Mouse (Mus musculus) cerebellum, adult (tissue): ENCODE data around the gene Sbf2.

ENCODE experiments used
- ATAC-seq: cut with Nextera tagmentation; 2 replicates; pipeline ENCODE4 v1.9.2; 2017; ENCODE audit warnings: mild to moderate bottlenecking, moderate library complexity, mixed read lengths; ENCODE audit not compliant: insufficient number of reproducible peaks, low FRiP score, low TSS enrichment

Sbf2 gene

GRCm38 (mm10) chr7:110286198-110286732 is 328.5 kb downstream of the Sbf2 start:
- ATAC-seq, result no peak

DNA sequence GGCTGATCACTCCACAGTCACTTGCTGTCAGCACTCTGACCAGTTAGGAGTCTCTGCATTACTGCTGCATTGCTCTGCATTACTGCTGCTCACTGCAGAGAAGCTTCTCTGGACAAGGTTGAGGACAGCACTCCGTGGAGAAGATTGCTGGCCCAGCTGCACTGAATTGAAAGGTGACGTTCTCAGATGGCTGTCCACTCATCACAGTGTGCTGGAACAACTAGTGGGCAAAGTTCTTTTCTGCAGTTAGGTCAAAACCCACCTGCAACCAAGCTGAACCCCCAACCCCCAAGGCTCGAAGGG is 328.9 kb downstream of the Sbf2 start:
- no peak for ATAC-seq

GRCm38 (mm10) chr7:110285076-110285848 is 329.5 kb downstream of the Sbf2 start:
- no peak for ATAC-seq

DNA sequence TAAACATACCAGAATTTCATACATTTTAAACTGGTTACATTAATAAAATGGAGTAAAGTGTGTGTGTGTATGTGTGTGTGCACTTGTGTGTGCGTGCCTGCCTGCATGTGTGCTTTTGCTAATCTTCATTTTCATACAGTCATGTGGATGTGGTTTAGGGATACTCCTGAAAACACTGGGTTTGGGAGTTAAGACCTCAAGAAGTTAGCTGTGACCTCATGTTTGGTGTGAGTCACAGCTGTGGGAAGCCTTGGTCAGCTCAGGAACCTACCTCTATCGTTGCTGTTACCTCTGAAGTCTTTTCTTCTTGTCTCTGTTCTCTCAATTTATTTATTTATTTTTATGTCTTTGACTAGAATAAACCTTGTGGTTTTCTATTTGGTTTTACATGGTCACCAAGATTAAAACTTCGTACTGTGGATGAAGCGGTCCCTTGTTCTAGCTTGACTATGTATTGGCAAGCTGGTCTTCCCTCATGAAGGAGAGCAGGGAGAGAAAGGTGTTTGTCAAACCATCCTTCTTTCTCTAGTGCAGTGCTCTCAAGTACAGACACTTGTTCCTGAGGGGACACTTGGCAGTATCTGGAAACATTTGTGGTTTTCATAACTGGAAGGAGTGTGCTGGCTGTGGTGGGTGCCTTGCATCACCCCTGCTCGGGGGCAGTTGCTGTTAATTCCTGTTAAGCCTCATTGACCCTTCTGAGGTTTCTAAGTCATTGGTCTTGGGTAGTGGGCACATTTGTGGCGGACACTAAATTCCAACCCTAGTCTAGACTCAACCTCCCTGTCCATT is 331.0 kb downstream of the Sbf2 start:
- no peak for ATAC-seq

- ATAC-seq, result no peak
Measured at GRCm38 (mm10) chr7:110282797-110283196, 331.9 kb downstream of the Sbf2 start.

DNA sequence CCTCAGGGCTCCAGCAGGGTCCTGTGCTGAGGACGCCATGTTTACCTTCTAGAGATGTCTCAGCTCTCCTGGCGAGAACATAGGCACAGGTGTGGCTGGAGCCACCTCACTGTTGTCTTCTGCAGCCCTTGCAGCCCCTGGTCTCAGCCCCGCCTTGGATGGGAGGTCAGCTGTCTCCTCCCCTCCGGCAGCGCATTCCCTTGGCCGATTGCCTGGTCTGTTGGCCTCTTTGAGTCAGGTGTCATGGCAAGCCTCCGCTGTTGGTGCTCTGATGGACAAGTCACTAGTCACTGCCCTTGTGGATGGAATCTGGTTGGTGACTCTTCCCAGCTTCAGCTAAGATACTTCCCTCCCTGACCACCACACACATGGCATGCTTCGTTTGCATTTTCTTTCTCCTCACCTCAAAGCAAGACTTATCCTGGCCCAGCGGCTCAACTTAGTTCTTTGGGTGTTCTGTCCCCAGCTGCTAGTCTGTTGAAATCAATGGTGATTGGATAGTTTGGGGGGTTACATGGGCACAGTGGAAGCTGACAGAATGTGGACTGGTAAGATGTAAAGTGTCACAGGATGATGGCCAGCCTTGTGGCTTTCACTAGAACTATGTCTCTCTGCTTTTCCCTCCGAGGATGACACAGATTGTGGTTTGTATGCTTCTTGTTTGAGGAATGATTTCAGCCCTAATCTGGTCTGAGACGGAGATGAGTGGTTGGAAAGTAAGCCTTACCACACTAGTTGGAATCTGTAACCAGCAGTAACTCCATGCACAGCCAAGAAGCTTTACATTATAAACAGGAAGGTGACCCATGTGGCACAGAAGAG is 333.1 kb downstream of the Sbf2 start:
- no peak for ATAC-seq

GRCm38 (mm10) chr7:110279183-110279582 is 335.5 kb downstream of the Sbf2 start:
- ATAC-seq, result no peak

DNA sequence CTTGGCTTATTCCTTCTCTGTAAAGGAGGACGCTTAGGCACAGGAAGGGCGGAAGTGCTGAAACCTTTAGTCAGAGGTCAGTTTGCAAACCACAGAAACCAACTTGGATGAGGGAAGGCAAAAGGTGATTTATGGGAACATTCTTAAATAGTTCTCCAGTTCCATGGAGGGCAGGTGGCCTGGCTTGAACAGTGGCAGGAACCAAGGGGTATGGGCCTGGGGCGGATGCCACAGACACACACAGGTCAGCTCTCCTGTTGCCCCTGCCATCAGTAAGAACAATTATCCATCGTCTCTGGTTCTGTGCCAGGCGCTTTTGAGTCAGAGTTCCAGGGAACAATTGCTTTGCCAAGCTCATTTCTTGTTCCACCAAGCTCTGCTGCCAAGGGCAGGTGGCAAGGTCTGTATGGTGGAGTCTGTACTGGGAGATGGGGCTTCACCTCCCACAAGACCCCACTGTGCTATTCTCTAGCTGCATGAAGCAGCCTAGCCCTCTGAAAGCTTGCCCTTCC is 336.9 kb downstream of the Sbf2 start:
- no peak for ATAC-seq

GRCm38 (mm10) chr7:110272434-110272833 is 342.3 kb downstream of the Sbf2 start:
- ATAC-seq, result no peak

DNA sequence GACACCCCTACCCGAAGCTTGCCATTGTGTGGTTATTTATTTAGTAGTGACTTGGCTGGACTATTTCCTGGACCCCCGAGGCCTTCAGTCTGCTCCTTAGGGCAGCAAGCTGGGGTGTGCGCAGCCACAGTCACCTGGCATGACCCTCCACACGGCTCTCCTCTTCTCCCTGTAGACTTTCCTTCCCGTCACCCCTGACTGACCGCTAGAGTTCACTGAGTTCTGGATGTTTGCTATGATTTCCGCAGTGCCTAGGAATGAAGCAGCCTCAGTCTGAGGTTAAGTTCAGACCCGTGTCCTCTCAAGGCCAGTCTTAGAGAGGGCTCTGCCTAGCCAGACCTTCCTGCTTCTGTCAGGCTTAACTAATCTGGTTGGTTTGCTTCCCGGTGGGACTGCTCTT is 342.9 kb downstream of the Sbf2 start:
- no peak for ATAC-seq

- ATAC-seq, result no peak
Measured at GRCm38 (mm10) chr7:110270455-110270854, 344.3 kb downstream of the Sbf2 start.

DNA sequence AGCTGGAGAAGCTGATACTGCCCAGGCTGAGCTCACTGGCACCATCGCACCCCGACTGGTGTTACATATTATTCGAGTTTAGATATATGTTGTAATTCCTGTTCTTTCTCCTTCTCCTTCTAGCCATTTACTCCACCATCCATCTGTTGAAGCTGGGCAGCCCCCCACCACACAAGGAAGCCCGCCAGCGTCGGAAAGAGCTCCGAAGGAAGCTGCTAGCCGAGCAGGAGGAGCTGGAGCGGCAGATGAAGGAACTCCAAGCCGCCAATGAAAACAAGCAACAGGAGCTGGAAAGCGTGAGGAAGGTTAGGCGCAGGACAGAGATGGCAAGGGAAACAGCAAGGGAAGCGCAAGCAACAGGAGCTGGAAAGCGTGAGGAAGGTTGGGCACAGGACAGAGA is 344.9 kb downstream of the Sbf2 start:
- ATAC-seq, result no peak

- ATAC-seq, result no peak
Measured at GRCm38 (mm10) chr7:110268511-110268910, 346.2 kb downstream of the Sbf2 start.

- no peak for ATAC-seq
Measured at GRCm38 (mm10) chr7:110267994-110268393, 346.7 kb downstream of the Sbf2 start.

DNA sequence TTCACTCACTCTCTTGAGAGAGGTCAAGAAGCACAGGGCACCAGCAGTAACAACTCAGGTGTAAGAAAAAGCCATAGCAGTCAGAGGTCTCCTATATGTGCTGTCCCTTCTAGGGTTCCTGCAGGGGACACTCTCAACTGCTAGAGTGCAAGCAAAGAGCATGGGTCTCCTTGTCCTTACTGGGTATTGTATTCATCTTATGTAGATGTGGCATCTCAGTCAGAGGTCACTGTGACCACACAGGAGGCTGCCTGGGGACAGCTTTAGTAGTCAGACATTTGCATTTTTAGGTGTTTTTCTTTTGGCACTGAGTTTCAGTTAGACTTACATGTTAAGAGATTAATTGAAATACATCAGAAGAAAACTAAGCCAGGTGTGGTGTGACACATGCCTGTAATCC is 347.7 kb downstream of the Sbf2 start:
- ATAC-seq, result no peak

- no peak; the same call in 1 of the 2 replicates for ATAC-seq
Measured at GRCm38 (mm10) chr7:110265796-110266195, 348.9 kb downstream of the Sbf2 start.

DNA sequence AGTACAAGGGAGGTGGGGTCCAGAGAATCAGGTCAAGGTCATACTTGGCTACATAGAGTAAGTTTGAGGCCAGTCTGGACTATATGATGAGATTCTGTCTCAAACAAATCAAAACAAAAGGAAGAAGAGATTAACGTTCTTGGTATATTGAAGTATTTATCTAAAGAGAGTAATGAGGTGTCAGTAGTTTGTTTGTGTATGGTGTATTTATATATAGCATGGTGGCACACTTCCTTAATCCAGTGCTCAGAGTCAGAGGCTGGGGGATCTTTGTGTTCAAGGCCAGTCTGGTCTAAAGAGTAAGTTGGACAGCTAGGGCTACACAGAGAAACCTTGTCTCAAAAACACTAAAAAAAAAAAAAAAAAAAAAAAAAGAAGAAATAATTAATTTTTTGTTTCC is 351.2 kb downstream of the Sbf2 start:
- ATAC-seq, result no peak

DNA sequence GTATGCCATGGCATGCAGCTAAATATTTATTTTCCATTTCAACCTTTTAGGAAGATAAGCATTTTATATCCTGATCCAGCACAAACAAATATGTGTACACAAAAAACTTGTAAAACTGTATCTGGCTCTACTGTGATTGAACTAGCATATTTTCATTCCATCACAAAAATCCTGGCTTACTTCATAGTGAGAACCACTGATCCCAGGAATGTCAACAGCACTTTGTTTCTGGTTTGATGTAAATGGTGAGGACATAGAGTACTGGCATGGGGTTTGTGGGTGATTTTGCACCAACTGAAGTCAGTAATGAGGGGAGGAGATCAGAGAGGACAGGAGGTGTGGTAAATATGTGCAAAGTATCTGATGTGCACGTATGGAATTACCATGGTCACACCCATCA is 352.1 kb downstream of the Sbf2 start:
- no peak for ATAC-seq

DNA sequence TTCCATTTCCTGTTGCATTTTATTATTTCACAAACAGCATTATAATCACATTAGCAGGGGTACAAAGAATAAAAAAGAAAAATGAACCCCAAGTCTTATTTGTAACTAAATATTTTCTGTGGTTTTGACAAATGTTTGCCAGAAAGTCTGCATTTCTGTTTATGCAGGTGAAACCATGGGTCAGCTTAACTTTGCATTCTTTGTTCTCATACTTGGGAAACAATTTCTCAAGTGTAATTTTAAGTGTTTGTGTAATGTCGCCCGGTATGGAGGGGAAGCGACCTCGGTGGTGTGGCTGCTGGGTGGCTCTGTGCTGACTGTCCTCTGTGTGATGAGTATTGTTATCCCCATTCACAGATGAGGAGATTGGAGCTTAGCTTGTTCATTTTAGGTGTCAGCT is 352.9 kb downstream of the Sbf2 start:
- ATAC-seq, result no peak

DNA sequence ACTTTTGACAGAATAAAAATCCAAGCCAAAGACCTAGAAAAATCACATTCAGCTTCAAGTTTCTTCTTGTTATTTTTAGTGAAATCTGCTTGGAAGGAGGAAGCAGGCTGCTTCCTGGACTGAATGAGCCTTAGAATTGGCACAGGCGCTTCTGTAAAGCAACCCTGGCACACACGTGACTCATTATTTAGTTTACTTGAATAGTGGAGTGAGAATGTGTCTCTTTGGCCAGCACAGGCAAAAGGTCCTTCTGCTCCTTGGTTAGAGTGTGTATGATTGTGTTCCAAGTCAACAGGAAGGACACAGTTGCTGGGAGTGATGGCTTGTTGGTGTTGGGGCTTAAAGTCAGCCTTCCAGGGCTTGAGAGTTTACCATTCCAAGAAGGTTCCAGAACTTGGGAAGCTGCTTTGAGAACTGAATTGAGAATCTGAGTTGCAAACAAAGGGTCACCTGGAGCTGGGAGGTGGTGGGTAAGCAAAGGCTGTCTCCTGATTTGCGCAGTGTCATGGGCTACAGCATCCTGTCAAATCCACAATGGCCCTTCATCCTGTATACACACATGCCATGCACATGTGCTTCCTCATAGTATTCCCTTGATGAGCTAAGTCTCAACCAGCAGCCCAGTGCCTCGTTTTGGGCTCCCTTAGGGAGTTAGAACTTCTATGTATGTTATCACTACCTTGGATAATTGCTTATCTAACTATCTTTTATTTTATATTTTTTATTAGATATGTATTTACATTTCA is 354.6 kb downstream of the Sbf2 start:
- ATAC-seq, result no peak
